Mouse (Mus musculus): ENCODE results near the gene Adgrl1. TPM values are rescaled to one million over a fixed set of nuclear protein-coding genes. Genes with fewer than 3 reads are reported as not detected.

The Adgrl1 gene
- total RNA-seq, 2 experiments from 2014 or later = 422 to 433 TPM

GRCm38 (mm10) chr8:83938330-83938729, 38.4 kb downstream of the Adgrl1 start:
- intact Hi-C loops (cut with DNase I) = no loop called here

GRCm38 (mm10) chr8:83941066-83941677, 41.3 kb downstream of the Adgrl1 start:
- no peak for DNase-seq (ENCODE audit: low spot score in 2 of 2)
- intact Hi-C loops (cut with DNase I) = no loop called here

More at GRCm38 (mm10) chr8:83938330-83938729, 38.4 kb downstream of the Adgrl1 start:
- DNase-seq (ENCODE audit: low spot score in 2 of 2) = no peak

DNA sequence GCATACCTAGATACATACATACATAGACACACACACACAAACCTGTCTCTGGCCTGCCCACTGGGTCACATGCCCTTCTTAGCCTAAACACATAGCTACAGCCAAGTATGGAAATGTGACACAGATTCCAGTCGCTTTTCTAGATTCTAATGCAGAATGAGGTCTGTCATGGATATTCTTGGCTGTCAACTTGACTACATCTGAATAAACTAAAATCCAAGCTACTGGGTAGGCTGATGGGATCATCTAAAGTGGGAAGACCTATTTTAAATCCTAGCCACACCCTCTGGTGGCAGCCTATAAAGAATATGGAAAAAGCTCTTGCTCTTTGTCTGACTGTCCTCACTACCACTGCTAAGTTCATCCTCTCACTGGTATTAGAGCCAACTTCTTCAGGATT, 42.5 kb downstream of the Adgrl1 start:
- intact Hi-C loops (cut with DNase I) = no loop called here
- no peak for DNase-seq (ENCODE audit: low spot score in 2 of 2)

DNA sequence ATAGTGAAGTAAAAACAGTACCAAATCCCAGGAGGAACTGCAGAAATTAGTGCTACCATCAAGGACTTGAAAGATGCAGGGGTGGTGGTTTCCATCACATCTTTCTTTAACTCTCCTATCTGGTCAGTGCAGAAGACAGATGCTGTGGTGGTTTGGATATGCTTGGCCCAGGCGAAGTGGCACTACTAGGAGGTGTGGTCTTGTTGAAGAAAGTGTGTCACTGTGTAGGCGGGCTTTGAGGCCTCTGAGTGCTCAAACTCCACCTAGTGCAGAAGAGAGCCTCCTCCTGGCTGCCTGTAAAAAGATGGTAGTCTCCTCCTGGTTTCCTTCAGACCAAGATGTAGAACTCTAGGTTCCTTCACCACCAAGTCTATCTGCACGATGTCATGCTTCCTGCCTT, 45.6 kb downstream of the Adgrl1 start:
- no peak for DNase-seq (ENCODE audit: low spot score in 2 of 2)
- intact Hi-C loops (cut with DNase I) = no loop called here

DNA sequence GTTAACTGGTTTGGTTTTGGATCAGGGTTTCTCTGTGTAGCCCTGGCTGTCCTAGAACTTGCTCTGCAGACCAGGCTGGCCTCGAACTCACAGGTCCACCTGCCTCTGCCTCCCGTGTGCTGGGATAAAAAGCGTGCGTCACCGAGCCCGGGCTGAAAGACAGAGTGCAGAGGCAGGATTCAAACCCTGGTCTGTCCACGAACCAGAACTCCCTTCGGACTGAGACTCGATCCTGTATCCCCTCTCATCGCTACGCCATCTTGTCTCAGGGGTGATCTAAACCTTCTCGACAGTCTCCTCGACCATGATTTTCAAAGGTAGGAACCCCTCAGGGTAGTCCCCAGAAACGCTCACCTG, 54.8 kb downstream of the Adgrl1 start:
- intact Hi-C loops (cut with DNase I) = loop anchor here (1.0 to 10.0 kb wide), 4 partner anchors 18 to 230 kb away; partner anchors contain the start of gene Prkaca
- no peak for DNase-seq (ENCODE audit: low spot score in 2 of 2)

DNA sequence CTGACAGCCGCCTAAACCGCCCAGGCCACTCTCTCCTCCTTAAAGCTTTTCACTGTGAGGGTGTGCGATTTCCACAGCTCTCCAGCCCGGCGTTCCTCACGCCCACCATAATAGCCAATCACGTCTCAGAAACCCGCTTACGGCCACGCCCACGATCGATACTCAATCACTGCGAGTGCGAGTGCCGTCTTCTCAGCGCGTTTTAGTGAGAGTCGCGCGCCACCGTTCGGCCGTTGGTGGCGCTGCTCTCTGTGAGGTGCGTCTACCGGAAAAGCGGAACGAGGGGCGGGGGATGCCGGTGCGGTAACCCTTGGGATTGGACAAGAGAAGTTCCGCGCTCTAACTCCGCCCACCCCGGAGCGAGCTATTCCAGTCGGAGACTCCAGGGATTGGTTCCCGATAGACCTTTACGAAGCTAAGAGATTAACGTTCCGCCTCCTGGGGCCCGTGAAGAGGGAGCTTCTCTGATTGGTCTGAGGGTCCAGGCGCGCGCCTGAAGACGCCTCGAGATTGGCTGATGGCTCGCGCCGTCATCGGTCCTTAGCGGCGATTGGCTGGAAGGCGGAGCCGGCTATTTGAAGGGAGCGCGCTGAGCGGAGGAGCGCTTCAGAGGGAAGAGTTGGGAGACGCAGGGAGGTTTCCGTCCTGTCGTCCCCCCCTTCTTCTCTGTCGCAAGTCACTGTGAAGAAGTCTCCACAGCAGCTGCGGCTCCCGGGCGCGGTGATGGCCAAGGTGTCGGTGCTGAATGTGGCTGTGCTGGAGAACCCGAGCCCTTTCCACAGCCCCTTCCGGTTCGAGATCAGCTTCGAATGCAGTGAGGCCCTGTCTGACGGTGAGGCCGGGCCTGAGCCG, 55.4 kb downstream of the Adgrl1 start, which contains the start of the genes Gm10644 and Asf1b:
Gm10644 (minus strand) TSS at position 100 of the 852 bp plus-strand sequence.
Asf1b (plus strand) TSS at position 402 of the 852 bp plus-strand sequence.
- peak; percentile 97 for DNase-seq (ENCODE audit: low spot score in 2 of 2)
- intact Hi-C loops (cut with DNase I) = loop anchor here (1.0 to 10.0 kb wide), 4 partner anchors 17 to 231 kb away; partner anchors contain the start of gene Prkaca

DNA sequence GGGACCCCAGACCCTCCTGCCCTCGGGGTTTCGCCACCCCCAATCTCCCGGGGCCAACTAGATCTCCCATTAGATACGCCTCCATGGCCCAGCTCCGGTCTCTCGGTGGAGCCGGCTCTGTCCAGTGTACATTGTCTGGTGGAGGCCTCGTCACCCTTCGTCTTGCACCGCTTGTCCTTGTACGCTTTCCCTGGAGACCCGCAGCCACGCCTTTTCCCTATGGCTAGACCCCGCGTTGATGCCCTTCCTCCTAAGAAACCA, 56.0 kb downstream of the Adgrl1 start:
- DNase-seq (ENCODE audit: low spot score in 2 of 2) = no peak
- intact Hi-C loops (cut with DNase I) = loop anchor here (1.0 to 10.0 kb wide), 4 partner anchors 16 to 231 kb away; partner anchors contain the start of gene Prkaca

DNA sequence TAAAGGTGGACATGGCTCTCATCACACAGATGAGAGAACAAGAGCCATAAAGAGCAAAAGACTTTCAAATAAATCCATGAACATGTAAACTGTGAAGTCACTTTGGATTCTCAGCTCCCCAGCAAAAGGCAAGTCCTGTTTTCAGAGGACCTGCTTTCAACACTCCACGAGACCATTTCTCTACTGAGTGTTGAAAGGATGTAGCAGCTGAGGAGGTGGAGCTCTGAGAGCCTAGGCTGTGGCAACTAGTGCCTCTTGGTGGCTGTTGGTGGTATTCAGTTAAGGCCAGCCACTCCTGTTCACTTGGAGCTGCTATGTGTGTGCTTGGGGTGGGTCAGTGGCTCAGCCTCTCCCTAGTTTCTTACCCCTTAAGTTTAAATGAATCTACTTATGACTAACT, 56.9 kb downstream of the Adgrl1 start:
- intact Hi-C loops (cut with DNase I) = loop anchor here (10.0 kb wide), 1 partner anchor 232 kb away; no protein-coding TSS in a partner anchor
- DNase-seq (ENCODE audit: low spot score in 2 of 2) = no peak

DNA sequence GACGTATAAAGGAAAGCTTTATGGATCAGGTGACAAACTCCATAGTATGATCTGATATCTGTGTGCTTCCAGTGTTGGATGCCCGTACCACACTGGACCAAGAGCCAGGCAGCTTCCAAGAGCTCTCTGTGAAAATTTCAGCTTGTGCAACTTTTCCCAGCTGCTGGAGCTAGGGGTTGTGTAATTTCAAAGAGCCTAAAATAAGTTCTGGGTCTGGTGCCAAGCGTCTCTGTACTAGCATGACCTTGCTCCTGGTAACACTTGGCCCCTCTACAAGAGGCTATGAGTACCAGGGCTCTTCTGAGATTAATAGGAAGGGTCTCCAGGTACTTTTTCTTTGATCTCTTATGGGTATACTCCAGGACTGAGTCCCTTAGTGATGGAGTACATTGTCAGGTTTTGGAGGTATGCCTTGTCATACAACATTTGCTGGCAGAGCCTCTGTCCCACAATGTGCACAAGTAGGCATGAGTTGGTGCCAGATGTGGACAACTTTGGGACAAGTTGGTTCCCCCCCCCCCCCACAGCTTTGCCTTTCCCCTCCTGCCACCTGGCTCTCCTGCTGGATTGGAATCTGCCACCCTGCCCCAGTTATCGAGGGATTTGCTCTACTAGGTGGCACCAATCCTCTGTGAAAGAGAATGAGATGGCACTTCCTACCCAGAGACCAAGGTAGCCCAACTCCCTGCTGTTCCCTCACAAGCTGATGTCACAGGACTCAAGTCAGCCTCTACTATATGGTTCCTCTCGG, 64.3 kb downstream of the Adgrl1 start:
- intact Hi-C loops (cut with DNase I) = no loop called here
- no peak for DNase-seq (ENCODE audit: low spot score in 2 of 2)

GRCm38 (mm10) chr8:83967701-83968100, 67.8 kb downstream of the Adgrl1 start:
- no peak for DNase-seq (ENCODE audit: low spot score in 2 of 2)
- intact Hi-C loops (cut with DNase I) = no loop called here

DNA sequence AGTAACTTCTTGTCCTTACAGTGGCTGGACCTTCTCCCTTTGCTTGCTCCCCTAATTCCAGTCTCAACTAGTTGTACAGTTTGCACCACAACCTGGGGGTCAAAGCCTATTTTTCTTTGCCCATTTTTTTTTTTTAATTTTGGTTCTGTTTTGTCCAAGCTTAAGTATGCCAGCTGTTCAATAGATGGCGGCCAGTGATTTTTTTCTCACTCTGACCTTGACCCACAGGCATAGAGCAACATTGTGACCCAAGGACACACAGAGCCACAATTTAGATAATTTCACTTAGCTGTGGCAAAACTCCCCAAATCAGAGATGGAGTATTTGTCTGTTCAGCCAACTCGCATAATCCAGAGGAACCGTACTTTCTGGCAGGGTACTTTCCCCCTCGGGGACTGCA, 71.2 kb downstream of the Adgrl1 start:
- DNase-seq (ENCODE audit: low spot score in 2 of 2) = no peak
- intact Hi-C loops (cut with DNase I) = no loop called here

DNA sequence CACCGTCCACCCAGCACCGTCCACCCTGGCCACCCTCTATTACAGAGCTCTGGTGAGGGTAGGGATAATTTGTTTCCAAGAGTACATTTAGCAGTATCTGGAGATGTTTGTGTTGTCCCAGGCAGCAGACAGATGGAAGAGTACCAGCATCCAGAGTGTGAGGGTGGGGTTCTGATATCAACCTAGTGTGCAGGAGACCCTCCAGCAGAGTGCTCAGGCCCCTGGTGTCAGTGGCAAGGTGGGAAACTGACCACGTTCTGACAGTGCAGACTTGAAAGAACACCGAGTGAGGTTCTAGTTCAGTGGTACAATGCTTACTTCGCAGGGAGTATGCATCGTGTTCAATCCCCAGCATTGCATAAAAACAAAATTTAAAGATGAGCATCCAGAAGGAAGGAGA, 71.8 kb downstream of the Adgrl1 start:
- no peak for DNase-seq (ENCODE audit: low spot score in 2 of 2)
- intact Hi-C loops (cut with DNase I) = loop anchor here (1.0 to 2.0 kb wide), 2 partner anchors 16 to 21 kb away; partner anchors contain the start of genes Asf1b and Gm10644

- intact Hi-C loops (cut with DNase I) = loop anchor here (1.0 to 2.0 kb wide), 2 partner anchors 17 to 20 kb away; partner anchors contain the start of genes Asf1b and Gm10644
- peak; percentile 99 to 100 for DNase-seq (ENCODE audit: low spot score in 2 of 2)
Measured at GRCm38 (mm10) chr8:83972150-83973120, 72.5 kb downstream of the Adgrl1 start, which contains the start of gene Prkaca. Gene Prkaca, plus strand, starts transcription at chr8:83972993.

DNA sequence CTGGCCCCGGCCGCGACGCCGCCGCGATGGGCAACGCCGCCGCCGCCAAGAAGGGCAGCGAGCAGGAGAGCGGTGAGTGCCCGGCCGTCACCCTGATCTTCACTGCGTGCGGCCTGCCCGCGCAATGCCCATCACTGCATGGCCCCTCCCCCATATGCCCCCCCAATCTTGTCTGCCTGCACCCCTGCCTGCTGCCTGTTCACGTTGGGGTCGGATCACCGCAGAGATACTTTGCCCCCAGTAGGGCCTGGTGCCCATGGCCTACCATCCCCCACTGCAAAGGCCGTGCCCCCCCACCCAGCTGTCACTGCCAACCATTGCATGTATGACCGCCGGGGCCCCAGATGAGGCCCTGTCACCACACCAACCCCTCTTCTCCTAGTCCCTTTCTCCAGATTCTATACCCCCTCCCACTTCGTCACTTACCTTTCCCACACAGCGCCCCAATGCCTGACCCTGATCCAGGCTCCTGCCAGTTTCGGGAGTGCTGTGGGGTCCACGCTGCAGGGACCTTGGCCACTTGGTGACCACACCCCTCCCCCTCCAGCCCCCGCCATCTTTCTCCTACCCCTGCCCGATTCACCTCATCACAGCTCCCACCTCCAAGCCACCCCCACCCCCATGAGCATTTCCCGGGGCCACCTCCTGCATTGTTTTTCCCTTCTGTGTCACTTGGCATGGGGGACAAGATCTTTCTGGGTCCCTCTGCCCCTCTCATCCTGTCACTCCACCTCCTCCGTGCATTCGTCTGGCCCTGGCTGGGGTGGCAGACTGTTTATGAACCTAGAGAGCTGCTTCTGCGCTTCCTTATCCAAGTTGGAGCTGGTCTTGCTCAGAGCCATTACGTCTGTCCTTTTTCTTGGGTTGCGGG, 73.5 kb downstream of the Adgrl1 start:
- no peak for DNase-seq (ENCODE audit: low spot score in 2 of 2)
- intact Hi-C loops (cut with DNase I) = loop anchor here (2.0 kb wide), 1 partner anchor 19 kb away; no protein-coding TSS in a partner anchor

DNA sequence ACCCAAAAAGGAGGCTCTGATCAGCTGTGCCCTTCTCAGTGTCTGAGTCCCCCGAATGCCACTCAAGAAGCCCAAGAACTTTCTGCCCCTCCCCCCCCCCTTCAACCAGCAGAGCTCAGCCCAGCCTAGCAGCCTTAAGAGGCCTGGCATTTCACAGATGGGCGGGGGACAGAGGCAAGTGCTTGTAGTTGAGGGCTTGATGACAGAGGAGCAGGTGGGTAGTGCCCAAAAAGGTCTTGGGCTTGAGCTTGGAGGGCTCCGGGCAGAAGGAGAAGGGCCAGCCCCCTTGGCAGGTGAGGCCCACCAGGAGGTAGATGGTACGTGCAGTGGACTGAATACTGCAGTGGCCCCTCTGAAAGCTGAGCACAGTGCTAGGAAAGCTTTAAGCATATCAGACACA, 74.6 kb downstream of the Adgrl1 start:
- no peak for DNase-seq (ENCODE audit: low spot score in 2 of 2)
- intact Hi-C loops (cut with DNase I) = no loop called here

- intact Hi-C loops (cut with DNase I) = no loop called here
- no peak for DNase-seq (ENCODE audit: low spot score in 2 of 2)
Measured at GRCm38 (mm10) chr8:83976101-83976630, 76.3 kb downstream of the Adgrl1 start.

DNA sequence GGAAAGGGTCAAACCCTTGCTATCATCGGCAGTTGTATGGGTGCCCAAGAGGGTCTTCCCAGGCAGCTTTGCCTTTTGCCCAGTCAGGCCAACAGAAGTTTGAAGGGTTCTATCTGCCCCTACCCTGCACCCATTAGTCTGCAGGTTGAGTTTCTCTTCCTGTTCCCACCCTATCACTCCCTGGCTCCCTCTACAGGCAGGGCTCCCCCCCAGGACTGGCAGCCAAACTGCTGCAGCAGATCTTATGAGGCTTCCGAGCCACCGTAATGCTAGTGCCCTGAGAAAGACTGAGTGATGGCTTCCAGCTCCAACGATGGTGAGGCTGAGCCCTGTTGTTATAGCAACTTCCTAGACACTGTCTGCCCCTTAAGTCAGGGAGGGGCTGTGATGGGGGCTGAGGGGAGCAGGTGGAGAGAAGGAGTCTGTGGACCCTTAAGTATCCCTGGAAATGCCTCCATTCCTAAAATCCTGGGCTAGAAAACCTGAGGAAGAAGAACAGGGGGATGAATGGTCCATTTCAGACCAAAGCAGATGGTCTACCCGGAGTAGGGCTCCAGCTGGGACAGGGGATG, 77.0 kb downstream of the Adgrl1 start:
- no peak for DNase-seq (ENCODE audit: low spot score in 2 of 2)

More for the DNA sequence above, 77.0 kb downstream of the Adgrl1 start:
- intact Hi-C loops (cut with DNase I) = no loop called here

Data from left cerebral cortex, postnatal 36 days (tissue).